Mouse (Mus musculus) macrophage (primary cell): ENCODE measurements around the gene Bms1. TPM values are rescaled to one million over a fixed set of nuclear protein-coding genes. Genes with fewer than 3 reads are reported as not detected.

ENCODE experiments used
- H3K27ac ChIP-seq: fragments of 350-480 bp; formaldehyde crosslinking; 2 replicates; pipeline ENCODE4 v1.9.0; 2021
- H3K36me3 ChIP-seq: fragments of 350-480 bp; formaldehyde crosslinking; 2 replicates; pipeline ENCODE4 v1.9.0; 2021; ENCODE audit errors: inconsistent target
- H3K4me3 ChIP-seq: fragments of 350-480 bp; formaldehyde crosslinking; 2 replicates; pipeline ENCODE4 v1.9.0; 2021; ENCODE audit errors: inconsistent target
- H3K79me2 ChIP-seq: fragments of 350-480 bp; formaldehyde crosslinking; 2 replicates; pipeline ENCODE4 v1.9.0; 2021; ENCODE audit errors: inconsistent target
- WGBS: methylation state at CpG from one replicate; pipeline ENCODE4 v1.1.7; 2026; ENCODE audit warnings: inconsistent platforms; ENCODE audit not compliant: missing documents; 5-methylcytosine and 5-hydroxymethylcytosine counted together
- polyA plus RNA-seq: library from polyadenylated mRNA; stranded (reverse); fragments of 250-400 nt; gene quantifications from 3 replicates; pipeline ENCODE4 v1.2.4, GENCODE M21; 2018; ENCODE audit warnings: inconsistent platforms

Gene Bms1
- polyA plus RNA-seq, 1 experiment from 2014 or later = 33.1 TPM

DNA sequence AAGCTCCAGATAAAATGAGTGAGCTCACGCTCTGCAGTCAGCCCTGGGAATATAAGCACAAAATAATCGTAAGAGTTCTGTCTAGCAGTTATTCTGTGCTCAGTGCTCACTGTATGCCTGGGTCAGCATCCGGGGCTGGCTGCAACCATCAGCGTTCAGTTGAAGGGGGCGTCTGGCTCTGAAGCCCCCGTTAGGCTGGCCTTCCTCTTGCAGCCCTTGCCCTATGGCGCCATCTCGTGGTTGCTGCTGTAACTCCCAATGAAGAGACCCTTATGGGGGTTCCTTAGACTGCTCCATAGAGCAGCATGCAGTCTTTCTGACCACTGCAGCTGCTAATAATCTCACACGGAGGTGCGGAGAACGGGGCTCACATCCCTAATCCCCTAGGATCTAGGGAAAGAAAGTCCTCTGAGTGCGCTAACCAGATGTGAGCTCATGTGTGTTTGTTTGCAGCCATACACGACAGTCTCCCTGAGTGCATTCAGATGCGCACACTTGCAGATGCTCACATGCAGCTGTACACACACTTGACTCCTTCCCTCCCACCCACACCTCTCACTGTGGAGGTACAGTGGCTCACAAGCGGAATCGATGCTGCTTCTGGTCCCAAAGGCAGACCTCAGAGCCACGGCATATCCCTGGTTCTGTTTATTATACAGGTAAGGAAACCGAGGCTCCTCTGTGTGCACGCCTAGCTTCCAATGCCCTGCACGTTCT is 39.7 kb downstream of the Bms1 start:
- no peak overlapping the region for H3K4me3 ChIP-seq
- H3K79me2 ChIP-seq = no peaks in the 10 kb centered on the region
- no peak overlapping the region for H3K27ac ChIP-seq
- H3K36me3 ChIP-seq = peaks cover 17% of the 10 kb centered on the region; the same call in 1 of the 2 replicates
- 46% methylated on average over 20 of the region's 20 CpGs for WGBS

GRCm38 (mm10) chr6:118377611-118378010 is 41.7 kb downstream of the Bms1 start:
- no peaks in the 10 kb centered on the region for H3K79me2 ChIP-seq
- no peak overlapping the region for H3K27ac ChIP-seq
- no peak overlapping the region for H3K4me3 ChIP-seq
- H3K36me3 ChIP-seq = no peaks in the 10 kb centered on the region
- 89% methylated on average over 7 of the region's 10 CpGs for WGBS

GRCm38 (mm10) chr6:118376023-118376422 is 43.3 kb downstream of the Bms1 start:
- 65% methylated on average over 10 of the region's 10 CpGs for WGBS
- H3K79me2 ChIP-seq = no peaks in the 10 kb centered on the region
- no peaks in the 10 kb centered on the region for H3K36me3 ChIP-seq
- no peak overlapping the region for H3K27ac ChIP-seq
- no peak overlapping the region for H3K4me3 ChIP-seq

GRCm38 (mm10) chr6:118375457-118375856 is 43.8 kb downstream of the Bms1 start:
- no peaks in the 10 kb centered on the region for H3K36me3 ChIP-seq
- H3K79me2 ChIP-seq = no peaks in the 10 kb centered on the region
- 64% methylated on average over 3 of the region's 3 CpGs for WGBS
- H3K27ac ChIP-seq = no peak overlapping the region
- no peak overlapping the region for H3K4me3 ChIP-seq

DNA sequence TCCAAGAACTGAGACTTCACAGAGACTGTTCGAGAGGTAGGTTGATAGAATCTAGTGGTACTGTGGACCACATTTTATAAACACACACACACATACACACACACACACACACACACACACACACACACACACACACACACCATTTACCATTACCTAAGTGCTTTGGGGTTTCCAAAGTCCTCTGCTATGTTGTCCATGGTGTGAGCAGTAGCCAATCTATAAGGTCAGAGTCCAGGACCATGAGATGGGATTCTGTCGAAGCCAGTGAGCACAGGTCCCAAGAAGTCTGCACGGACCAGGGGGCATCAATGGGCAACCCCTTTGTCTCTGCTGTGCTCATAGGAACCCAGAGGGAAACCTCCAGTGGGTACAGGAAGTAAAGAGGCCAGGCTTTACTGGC is 44.2 kb downstream of the Bms1 start:
- no peaks in the 10 kb centered on the region for H3K79me2 ChIP-seq
- no peak overlapping the region for H3K27ac ChIP-seq
- 80% methylated on average over 2 of the region's 3 CpGs for WGBS
- no peak overlapping the region for H3K4me3 ChIP-seq
- no peaks in the 10 kb centered on the region for H3K36me3 ChIP-seq

DNA sequence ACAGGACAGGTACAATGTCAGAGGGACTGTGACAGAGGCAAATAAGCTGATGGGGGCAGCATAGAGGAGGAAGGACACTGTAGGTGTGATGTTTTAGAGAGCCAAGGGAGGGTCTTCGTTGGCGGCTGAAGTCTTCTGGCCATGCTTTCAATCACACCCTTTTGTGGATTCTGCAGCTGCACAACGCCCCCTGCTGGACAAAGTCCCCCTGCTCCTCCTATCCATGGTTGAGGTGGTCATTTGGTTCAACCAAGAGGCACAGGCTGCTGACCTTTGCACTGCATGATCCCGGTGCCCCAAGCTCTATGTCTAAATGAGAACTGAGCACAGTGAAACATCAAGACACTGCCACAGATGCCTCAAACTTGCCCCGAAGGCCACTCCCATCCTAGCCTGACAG is 46.0 kb downstream of the Bms1 start:
- Histone ChIP-seq H3K79me2 (no peaks in the 10 kb centered on the region), H3K4me3 (no peak overlapping the region), H3K36me3 (no peaks in the 10 kb centered on the region), H3K27ac (no peak overlapping the region)
- WGBS = 35% methylated on average over 5 of the region's 5 CpGs

- WGBS = 57% methylated on average over 5 of the region's 5 CpGs
- Histone ChIP-seq H3K4me3 (no peak overlapping the region), H3K27ac (no peak overlapping the region), H3K79me2 (no peaks in the 10 kb centered on the region), H3K36me3 (no peaks in the 10 kb centered on the region)
These were observed 46.5 kb downstream of the Bms1 start for GRCm38 (mm10) chr6:118372794-118373193.

- Histone ChIP-seq H3K27ac (no peak overlapping the region), H3K36me3 (no peaks in the 10 kb centered on the region), H3K4me3 (no peak overlapping the region), H3K79me2 (no peaks in the 10 kb centered on the region)
- WGBS = 92% methylated on average over 7 of the region's 7 CpGs
These were observed 51.8 kb downstream of the Bms1 start for GRCm38 (mm10) chr6:118367502-118367901.

GRCm38 (mm10) chr6:118366196-118366595 is 53.1 kb downstream of the Bms1 start:
- Histone ChIP-seq H3K36me3 (no peaks in the 10 kb centered on the region), H3K79me2 (no peaks in the 10 kb centered on the region), H3K4me3 (no peak overlapping the region), H3K27ac (no peak overlapping the region)
- WGBS = 96% methylated on average over 3 of the region's 3 CpGs

DNA sequence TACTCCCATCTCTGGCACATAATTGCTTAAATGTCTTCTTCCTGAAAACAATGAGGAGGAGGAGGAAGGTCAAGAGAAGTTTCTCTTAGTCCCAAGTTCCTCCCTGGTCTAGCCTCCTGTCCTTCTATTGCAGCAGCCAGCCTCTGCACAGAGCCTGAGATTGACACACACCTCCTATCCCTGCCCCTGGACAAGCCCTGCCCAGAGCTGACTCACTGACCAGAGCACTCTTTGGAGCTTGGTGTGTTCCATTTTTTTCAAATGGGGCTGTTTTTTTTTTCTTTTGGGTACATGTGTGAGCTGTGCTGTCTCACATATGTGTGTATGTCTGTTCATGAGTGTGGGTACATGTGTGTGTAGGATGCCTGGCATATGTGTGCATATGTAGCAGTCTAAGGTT is 53.5 kb downstream of the Bms1 start:
- H3K79me2 ChIP-seq = no peaks in the 10 kb centered on the region
- H3K36me3 ChIP-seq = no peaks in the 10 kb centered on the region
- H3K27ac ChIP-seq = no peak overlapping the region
- H3K4me3 ChIP-seq = no peak overlapping the region

GRCm38 (mm10) chr6:118350342-118350741 is 68.9 kb downstream of the Bms1 start:
- H3K4me3 ChIP-seq = no peak overlapping the region
- WGBS = 0% methylated on average over 12 of the region's 12 CpGs
- H3K79me2 ChIP-seq = no peaks in the 10 kb centered on the region
- no peaks in the 10 kb centered on the region for H3K36me3 ChIP-seq
- H3K27ac ChIP-seq = no peak overlapping the region

DNA sequence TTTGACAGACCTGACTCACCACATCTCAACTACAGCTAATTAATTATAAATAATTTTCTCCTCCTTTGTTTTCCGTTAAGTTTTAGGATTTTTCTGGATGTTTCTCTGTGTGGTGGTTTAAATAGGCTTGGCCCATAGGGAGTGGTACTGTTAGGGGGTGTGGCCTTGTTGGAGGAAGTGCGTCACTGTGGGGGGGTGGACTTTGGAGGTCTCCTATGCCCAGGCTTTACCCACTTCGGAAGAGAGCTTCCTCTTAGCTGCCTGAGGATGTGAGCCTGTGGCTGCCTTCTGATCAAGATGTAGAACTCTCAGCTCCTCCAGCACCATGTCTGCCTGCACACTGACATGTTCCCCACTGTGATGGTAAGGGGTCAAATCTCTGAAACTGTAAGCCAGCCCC is 71.1 kb downstream of the Bms1 start:
- no peaks in the 10 kb centered on the region for H3K36me3 ChIP-seq
- 32% methylated on average over 3 of the region's 3 CpGs for WGBS
- H3K79me2 ChIP-seq = no peaks in the 10 kb centered on the region
- H3K4me3 ChIP-seq = no peak overlapping the region
- H3K27ac ChIP-seq = no peak overlapping the region

GRCm38 (mm10) chr6:118347291-118347690 is 72.0 kb downstream of the Bms1 start:
- H3K36me3 ChIP-seq = no peaks in the 10 kb centered on the region
- H3K79me2 ChIP-seq = no peaks in the 10 kb centered on the region
- no peak overlapping the region for H3K4me3 ChIP-seq
- H3K27ac ChIP-seq = no peak overlapping the region
- 93% methylated on average over 8 of the region's 8 CpGs for WGBS

DNA sequence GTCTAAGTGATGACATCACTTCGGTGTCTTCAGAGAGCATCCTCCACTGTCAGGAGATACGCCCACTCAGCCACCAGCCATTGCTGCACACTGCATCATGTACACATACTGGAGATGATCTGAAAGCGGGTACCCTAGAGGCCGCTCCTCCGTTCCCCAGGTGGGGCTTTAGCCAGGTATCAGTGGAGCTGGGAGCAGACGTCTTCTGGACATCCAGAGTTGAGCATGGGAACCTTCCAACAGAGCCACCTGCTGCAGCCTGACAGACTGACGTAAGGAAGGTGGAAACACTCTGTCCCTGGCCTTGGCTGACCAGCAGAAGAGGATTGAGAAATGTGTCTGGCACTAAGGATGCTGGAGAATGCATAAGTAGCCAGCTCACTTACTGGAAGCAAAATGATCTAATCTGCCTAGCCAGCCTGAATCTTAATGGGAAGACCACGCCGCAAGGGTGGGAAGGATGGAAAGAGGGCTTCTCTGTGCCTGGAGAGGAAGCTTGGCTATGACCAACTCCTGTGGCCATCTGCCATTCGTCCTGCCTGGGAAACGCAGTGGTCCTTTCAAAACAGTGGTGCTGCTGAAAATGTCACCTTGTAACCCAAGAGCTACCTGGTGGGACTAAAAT is 77.3 kb downstream of the Bms1 start:
- H3K4me3 ChIP-seq = no peak overlapping the region
- 93% methylated on average over 11 of the region's 11 CpGs for WGBS

GRCm38 (mm10) chr6:118337660-118338059 is 81.6 kb downstream of the Bms1 start:
- no peaks in the 10 kb centered on the region for H3K79me2 ChIP-seq
- 93% methylated on average over 5 of the region's 5 CpGs for WGBS
- H3K27ac ChIP-seq = no peak overlapping the region
- no peaks in the 10 kb centered on the region for H3K36me3 ChIP-seq
- H3K4me3 ChIP-seq = no peak overlapping the region

More for the DNA sequence above, 77.3 kb downstream of the Bms1 start:
- Histone ChIP-seq H3K79me2 (no peaks in the 10 kb centered on the region), H3K27ac (no peak overlapping the region), H3K36me3 (no peaks in the 10 kb centered on the region)
